Mouse (Mus musculus) spleen, postnatal 10 days (tissue): Measurements from ENCODE around the gene Apol8.

ENCODE experiments used
- DNase-seq, 2 experiments: peaks; one replicate each; pipeline ENCODE4 v3.0.0; 2021 to 2022; ENCODE audit warnings: low spot score in 2 of 2

The Apol8 gene

DNA sequence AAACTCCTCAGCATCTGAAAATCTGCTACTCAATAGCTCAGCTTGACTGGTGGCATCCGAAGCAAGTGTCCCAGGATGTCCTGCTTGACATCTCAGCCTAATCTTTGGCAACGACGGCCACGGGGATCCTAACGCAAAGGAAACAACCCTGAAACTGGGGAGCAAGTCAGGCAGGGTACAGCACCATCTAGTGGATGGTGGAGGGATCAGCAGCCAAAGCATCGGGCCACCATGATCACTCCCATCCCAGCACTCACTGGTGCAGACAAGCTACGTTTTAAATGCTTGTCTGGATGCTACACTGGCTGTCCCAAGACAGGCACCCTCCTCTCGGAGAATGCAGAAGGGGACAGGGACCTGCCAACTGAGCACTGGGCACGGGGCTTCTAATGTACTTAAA lies at the start of gene Apol8:
Apol8 (minus strand) TSS at position 156 of the 400 bp plus-strand sequence.
- DNase-seq: peak; percentile 74 to 85

DNA sequence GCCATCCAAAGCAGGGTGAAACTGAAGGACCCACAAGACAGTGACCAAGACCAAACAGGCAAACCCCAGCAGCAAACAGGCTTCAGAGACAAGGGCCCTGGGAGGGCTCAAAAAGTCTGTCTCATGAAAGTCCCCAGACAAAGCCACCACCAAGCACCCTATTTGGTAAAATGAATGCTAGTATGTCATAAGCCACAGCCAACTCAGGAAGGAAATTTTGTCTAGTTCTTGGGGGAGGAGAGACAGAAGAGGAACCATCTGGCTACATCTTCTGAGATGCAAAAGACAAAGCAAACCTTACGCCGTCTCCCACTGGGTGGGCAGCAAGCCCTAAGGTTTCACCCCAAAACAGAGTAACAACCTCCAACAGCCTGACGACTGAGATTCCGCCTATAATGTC lies 48.9 kb upstream of the Apol8 start:
- no peak for DNase-seq

DNA sequence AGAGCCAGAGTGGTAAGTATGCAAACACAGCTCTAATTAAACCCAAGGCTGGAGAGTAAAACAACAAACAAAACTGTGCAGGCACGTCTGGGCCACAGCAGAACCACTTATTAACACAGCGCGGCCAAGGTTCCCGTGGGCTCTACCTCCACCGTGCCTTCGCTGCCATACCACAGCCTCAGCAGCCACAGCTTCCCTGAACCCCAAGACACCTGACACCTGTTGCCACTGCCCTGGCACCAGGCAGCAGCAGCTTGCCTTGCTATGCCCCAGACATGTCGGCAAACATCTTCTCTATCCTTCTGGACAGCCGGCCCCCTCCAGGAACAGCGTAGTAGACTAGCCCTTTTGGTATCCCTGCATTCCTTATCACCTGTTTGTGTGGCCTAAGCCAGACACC lies 48.1 kb upstream of the Apol8 start:
- no peak for DNase-seq

DNA sequence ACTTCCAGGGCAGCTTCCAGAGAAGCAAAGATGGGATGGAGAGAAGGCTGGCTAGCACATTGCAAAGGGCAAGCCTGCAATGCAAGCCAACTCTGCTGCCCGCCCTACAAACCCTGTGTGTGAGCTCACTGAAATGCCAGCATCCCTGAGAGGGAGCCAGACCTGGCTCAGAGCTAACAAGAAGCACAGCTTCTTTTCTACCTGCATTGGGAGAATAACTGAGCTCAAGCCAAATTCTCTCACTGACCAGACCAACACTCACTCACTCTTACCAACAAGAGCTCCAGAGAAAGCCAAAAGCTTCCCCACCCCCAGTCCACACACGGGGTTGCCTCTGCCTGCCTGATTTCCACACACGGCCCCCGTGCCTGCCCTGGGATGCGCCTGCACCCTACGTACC lies 47.7 kb upstream of the Apol8 start:
- DNase-seq: no peak

DNA sequence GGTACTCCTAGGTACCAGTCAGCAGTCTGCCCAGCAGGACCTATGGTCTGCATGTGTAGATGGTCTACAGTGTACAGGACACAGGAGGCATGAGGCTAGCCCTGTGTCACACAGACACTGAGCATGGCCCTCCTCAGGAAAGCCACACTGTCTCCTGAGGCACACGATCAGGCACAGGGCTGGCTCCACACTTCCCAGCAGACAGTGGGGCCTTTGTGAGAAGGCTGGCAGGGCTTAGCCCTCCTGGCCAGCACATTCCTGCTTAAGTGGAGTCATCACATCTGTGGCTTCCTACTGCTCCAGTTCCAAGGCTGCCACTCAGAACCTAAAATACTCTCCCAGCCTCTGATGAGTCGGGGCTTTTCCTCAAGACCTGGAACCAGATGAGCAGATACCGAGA lies 46.9 kb upstream of the Apol8 start:
- no peak for DNase-seq

DNA sequence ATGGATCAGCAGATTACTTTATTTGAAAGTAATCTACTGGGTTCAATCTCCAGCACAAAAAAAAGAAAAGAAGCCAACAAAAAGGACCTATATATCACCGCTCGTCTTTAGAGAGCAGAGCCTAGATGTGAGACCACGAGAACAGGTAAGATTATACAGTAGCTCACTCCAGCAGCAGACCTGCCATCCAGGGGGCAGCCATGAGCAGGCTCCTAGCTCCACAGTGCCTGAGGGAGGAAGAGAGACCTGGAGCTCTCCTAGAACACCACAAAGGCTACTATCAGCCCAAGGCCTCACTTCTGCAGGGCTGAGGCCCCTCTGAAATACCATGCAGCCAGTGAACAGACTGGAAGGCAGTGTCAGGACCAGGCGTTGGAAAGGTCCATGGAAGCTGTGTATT lies 46.2 kb upstream of the Apol8 start:
- no peak for DNase-seq

DNA sequence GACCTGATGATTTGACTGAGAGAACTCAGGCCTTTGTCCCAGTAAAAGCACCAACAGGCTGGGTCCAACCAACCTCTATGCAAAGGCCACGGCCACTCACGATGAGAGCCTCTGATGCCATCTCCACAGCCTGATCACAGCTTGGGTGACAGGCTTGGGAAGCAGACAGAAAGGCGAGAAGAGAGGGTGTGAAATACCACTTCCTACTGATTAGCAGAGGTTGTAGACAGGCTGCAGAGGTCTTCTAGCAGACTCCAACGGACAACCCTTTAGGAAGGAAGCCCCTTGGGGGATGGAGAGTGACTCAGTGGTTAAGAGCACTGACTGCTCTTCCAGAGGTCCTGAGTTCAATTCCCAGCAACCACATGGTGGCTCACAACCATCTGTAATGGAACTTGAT lies 44.4 kb upstream of the Apol8 start:
- DNase-seq: no peak

DNA sequence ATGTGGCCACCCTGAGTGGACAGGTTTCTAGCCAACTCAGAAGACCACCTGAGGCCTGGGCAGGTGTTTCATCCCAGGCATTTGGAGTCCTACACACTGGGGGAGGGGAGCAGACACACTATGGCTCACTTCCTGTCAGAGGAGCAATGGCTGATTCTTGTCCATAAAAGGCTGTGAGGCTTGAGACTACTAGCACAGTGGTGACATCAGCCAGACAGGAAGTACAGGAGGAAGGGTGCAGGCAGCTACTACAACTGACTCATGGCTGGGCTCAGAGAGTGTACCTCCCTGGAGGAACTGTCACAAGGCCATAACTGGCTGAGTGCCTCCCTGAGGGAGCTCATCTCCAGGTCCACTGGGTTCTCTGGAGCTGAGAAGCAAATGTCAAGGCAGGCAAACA lies 43.7 kb upstream of the Apol8 start:
- peak in 1 of 2 experiments; percentile 58 for DNase-seq

DNA sequence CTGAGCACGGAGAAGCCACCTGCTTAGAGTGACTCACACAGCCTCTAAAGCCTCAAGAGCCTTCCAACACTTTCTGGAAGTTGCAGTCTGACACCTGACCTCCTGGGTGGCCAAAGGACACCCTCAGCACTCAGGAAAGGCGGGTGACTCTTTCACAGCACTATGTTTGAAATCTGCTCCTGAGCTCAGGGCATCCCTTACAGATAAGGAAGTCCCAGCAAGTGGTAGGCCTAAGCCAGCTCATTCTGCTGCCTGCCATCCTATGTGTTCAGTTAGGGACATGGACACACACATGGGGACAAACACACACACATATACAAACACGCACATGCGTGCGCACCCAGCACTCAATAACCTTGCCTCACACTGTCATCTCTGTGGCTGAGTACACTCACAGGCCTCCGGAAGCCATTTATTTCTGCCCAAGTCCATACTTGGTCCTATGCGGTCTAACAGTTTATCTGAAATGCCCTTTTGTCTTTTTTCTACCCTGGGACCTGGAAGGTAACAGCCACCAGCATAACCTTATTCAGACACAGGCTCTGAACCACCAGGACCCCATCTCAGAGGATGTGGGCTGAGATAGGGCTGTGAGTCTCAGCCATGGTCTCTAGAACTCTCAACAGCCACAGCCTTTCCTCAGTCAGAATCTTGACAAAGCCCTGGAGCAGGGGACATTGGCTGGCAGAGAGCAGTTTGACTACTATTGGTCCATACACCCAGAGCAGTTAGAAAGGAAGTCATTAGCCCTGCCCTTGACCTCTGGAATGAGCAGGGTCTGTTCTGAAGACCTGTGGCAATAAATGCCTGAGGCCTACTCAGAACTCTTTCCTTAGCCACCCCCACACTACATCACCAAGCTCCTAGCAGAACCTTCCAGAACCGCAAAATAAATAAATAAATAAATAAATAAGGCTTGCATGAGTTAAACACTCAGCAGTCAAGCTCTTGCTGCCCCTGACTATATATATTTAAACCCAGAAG lies 43.0 kb upstream of the Apol8 start:
- no peak for DNase-seq

DNA sequence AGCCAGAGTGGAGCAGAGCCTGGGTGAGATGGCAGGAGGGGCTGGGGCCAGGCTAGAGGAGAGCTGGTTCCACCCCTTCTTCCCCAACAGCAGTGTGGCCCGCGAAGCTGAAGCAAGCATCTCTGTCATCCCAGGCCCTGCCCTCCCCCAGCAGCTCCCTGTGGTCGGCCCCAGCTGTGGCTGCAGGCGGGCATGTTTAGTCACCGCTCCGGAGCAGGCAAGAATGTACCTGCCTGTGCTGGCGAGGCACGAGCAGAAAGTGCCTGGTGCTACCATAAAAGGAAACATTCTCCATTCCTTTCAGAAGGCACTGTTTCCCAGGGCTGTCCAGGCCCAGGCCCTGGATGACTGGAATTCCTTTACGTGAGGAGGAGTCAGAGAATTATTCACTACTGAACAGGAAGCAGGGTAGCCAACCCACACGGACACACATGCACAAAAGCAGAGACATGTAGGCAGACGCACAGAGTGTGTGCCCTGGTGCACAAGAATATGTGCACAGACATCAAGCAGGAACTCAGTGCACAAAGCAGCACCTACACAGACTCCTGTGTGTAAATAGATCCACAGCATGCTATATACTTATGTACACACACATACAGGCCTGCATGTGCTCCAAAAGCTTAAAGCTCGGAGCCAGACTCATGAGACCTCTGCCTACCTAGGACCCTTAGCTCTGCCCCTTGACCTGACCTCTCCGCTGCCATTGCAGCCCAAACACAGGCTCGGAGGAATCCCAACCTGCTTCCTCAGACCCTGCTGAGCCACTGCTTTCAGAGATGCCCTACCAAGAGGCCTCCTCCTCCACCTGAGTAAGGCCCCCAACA lies 42.1 kb upstream of the Apol8 start:
- DNase-seq: peak in 1 of 2 experiments; percentile 42

DNA sequence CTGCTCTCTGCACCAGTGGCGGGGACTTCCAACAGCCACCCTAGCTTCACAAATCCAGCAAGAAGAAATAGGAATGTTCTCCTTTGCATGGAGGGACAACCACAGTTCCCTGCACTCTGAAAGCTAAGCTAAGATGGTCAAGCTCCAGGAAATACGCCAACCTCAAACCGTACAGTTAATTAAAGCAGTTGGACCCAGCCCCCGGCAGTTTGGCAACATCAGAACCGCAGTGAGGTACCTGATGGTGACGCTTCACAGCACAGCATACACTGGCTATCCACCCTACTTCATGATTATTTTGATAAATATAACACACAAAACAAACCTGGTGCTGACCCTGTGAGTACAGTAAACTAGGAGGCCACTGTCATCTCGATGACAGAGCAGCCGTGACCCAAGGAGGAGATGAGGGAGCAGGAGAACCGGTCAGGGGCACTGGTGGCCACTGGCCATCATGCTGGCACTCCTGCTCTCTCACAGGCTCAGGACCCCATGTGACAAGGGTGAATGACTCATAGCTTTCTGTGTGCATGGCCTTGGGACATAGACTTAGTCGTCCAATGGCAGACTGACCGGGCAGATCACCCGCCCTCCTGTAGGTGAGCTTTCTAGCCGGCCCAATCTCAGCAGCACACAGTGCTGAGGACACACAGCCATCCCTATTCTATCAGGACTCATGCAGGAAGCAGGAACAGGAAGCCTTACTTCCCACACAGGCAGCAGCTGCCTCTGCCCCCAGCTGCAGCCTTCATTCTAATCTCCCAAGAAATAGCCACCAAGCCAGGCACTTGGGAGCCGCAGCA lies 41.0 kb upstream of the Apol8 start:
- no peak for DNase-seq

DNA sequence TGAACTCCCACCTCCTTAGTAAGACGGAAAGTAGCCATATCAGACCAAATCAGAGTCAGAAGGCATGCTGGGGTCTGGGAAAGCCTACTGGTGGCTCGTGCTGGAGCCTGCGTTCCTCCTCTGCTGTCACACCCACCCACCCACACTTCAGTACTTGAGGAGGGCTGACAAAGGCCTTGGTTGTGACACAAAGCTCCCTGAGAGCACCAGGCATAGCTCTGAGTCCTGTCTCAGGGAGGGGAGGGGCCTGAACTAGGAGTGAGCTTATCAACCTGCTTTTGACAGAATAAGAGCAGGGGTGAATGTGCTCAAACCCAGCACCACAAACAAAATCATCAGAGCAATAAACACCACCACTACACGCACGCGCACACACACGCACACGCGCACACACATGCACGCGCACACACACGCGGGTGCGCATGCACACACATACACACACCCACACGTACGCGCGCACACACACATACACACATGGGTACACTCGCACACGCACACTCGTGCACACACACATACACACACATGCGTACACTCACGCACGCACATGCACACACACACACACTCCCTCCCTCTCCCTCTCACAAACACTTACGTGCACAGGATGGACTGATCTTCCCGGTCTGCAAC lies 39.7 kb upstream of the Apol8 start:
- DNase-seq: no peak

DNA sequence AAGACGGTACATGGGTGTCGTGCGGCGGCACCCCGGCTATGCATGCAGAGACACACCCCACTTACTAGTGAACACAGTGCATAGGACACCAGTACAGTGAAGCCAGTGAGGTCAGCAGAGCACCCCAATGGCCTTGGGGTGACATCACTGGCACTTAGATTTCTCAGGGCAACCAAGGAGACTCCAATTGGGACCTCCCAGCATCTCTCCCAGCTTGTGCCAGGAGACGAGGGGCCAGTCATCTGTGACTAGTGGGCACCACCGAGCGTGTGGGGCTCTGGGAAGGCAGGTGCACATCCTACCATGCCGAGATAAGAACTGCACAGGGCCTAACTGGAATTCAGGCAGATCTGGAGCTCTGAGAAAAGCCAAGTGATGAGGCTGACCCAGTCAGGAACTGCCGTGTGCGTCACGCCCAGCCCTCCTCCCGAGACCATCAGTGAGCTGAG lies 38.1 kb upstream of the Apol8 start:
- no peak for DNase-seq

DNA sequence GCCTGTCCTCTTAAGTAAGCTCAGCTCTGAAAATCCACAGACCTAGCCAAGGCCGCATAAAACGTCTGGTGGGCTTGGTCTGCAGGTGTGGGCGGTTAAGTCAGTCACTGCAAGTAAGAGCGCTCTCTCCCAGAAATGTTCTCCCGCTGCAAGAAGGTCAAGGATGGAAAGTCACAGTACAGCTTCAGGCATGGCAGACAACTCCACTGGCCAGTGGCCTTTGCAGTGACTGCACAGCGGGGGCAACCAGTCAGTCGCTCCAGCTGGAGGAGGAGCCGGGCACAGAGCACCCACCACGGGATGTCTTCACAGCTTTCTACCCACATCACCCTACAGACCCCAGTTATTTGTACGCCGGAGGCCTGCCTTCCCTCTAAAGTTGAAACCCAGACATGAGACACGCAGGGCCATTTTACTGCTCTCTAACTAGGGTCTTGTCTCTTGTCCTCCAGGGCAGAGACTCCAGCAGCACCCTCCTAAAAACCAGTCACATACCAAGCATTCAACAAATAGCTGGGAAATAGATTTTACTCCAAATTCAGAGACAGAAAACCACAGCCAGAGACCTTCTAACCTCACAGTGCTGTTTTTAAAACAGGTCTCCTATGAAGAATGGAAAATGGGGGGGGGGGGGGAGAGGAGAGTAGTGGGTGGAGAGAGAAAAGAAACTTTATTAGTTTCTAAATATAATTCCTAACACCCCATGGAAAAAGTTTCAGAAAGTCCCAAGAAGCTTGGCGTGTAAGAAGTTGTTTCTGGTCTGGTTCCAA lies 37.5 kb upstream of the Apol8 start:
- no peak for DNase-seq

DNA sequence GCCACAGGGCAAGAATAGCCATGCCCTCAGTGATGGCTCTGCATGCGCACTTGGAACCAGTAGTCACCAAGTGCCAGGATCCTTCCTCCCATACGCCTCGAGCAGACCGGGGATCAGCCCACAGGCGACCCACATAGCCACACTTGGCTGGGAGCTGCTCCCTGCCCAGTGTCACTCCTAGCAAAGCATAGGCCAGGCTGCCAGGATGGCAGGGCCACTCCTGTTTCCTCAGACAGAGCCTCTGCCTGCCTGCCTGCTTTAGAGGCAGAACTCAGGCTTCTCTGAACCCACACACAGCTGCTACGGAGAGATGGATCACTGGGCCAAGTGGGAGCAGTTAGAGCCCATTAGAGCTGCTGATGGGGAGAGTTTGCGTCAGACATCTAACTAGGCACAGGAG lies 36.8 kb upstream of the Apol8 start:
- no peak for DNase-seq

DNA sequence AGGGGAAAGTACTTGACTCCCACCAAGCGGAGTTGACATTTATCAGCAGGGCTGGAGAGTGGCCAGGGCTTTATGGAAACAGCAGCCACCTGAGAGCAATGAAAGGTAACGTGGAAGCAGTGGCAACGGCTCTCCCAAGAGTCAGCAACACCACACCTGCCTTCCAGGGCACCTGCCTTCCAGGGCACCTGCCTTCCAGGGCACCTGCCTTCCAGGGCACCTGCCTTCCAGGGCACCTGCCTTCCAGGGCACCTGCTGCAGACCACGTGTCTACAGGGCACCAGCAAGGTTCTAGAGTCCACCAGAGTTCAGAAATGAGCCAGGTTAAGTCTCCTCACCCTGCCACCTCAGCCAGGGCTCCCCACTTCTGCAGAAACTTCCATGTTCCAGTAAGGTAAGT lies 36.3 kb upstream of the Apol8 start:
- DNase-seq: no peak

DNA sequence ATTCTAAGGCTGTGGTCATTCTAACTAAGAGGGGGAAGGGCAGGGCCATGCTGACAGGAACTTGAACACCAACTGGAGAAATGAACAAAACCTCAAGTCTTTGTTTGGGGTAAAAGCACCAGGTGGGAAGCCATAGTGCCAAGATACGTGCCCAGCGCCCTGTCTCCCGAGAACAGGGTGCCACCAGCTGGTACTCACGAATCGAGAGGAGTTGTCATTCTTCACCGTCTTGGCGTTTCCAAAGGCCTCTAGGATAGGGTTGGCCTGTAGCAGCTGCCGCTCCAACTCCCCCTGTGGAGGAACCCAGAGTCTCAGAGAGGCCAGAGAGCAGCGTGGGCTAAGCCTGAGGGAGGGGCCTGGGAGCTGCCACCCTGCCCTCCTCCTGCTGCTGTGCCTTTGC lies 35.3 kb upstream of the Apol8 start:
- DNase-seq: no peak

DNA sequence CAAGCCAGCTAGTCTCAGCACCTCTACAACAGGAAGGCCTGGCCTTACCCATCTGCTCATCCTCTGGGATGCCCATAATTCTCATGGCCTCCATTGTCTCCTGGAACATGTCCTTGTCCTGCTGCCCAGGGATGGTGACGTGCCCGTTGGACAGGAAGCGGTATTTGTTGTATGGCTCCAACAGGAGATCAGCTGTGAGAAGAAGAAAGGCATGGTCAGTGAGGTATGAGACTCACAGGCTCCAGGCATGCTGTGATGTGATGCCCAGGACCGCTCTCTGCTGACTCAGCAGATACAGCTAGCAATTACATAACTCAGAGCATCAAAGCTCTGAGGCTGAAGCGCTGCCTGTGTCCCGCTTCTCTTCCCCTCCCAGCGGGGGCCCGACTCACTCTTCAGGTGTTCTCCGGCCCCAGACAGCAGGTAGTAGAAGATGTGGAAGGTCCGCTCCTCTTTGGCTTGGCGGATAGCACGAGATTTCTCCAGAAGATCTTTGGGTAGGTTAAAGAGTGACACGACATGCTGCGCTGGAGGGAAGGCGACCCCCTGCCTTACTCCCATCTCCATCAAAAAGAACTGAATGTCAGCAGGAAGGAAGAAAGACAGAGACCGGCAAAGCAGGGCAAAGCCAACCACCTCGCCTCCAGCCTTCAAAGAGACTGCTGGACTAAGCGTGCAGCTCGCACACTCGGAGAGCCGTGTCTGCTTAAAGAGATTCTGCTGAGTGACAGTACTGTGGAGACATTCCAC lies 34.0 kb upstream of the Apol8 start:
- DNase-seq: no peak

DNA sequence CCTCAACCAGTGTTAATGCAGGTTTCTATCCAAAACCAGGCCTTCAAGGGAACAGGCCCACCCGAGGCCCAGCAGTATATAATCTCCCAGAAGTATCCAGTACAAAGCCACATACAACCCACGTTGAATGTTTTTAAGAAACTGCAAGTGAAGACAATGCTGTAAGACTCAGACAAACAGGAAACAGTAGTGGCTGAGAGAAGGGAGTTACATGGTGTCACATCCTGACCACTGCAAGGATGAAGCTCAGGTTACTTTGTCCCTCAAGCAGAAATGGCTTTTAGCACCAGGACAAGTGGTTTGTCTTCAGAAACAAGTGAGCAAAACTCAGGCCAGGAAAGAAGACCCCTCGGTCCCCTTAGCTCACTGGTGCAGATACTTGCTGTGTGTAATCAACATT lies 32.4 kb upstream of the Apol8 start:
- DNase-seq: no peak

DNA sequence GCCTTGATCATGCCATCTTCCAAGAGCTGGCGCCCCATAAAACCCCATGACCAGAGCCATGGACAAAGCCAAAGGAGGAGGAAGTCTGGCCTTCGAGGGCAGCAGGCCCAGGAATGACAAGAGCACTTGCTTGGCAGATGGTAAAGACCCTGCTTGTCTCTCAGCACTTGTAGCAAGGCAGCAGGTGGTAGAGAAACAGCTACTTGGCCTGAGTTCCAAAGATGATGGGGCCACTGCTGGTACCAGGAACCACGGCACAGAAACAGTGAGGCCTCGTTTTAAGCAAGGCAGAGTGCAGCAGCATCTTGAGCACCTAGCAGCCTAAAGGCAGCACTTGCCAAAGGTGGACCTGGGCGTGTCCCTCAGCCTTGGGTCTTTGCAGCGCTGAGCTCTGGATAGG lies 31.6 kb upstream of the Apol8 start:
- DNase-seq: no peak
